Mouse (Mus musculus) forebrain, postnatal 0 days (tissue): ENCODE results near the gene Haus4. TPM values are rescaled to one million over a fixed set of nuclear protein-coding genes. Genes with fewer than 3 reads are reported as not detected.

ENCODE experiments used
- ATAC-seq: fragments of 200-750 bp; cut with Nextera tagmentation; 2 replicates; pipeline ENCODE4 v1.8.0; 2017; ENCODE audit warnings: mild to moderate bottlenecking, moderate library complexity
- DNase-seq: peaks from one replicate; pipeline ENCODE4 v3.0.0-alpha.2; 2015
- H3K27ac ChIP-seq: fragments of 300-500 bp; sonication (generic); 2 replicates; pipeline ENCODE4 v1.5.1; 2014; ENCODE audit warnings: low read depth, mild to moderate bottlenecking, antibody characterized with exemption, low read length, moderate library complexity, mixed read lengths
- H3K27me3 ChIP-seq: fragments of 300-500 bp; sonication (generic); 2 replicates; pipeline ENCODE4 v1.6.1; 2014; ENCODE audit warnings: mild to moderate bottlenecking, low read length, mixed read lengths; ENCODE audit not compliant: insufficient read depth
- H3K36me3 ChIP-seq: fragments of 300-500 bp; sonication (generic); 2 replicates; pipeline ENCODE4 v1.6.1; 2014; ENCODE audit warnings: mild to moderate bottlenecking, moderate library complexity; ENCODE audit not compliant: insufficient read depth
- H3K4me1 ChIP-seq: fragments of 300-500 bp; sonication (generic); 2 replicates; pipeline ENCODE4 v1.6.1; 2014; ENCODE audit warnings: antibody characterized with exemption; ENCODE audit not compliant: insufficient read depth
- H3K4me2 ChIP-seq: fragments of 300-500 bp; sonication (generic); 2 replicates; pipeline ENCODE4 v1.6.1; 2014; ENCODE audit warnings: low read depth, mild to moderate bottlenecking, moderate library complexity
- H3K4me3 ChIP-seq: fragments of 300-500 bp; sonication (generic); 2 replicates; pipeline ENCODE4 v1.5.1; 2014; ENCODE audit warnings: low read depth, low read length, mixed read lengths
- H3K9ac ChIP-seq: fragments of 300-500 bp; sonication (generic); 2 replicates; pipeline ENCODE4 v1.6.1; 2014; ENCODE audit warnings: mild to moderate bottlenecking
- H3K9me3 ChIP-seq: fragments of 300-500 bp; sonication (generic); 2 replicates; pipeline ENCODE4 v1.6.1; 2016; ENCODE audit warnings: low read length
- CTCF ChIP-seq: sonication (generic); IDR thresholded peaks from 2 replicates; pipeline ENCODE4 v1.5.1; 2016; ENCODE audit warnings: antibody characterized with exemption, control low read depth, low read depth
- WGBS: fragments of 180-500 bp; shearing (Covaris S2); extraction: QIAGEN DNeasy Blood & Tissue Kit; methylation state at CpG from one replicate; pipeline ENCODE4 v1.1.7; 2014; 5-methylcytosine and 5-hydroxymethylcytosine counted together
- polyA plus RNA-seq: library from polyadenylated mRNA; unstranded; fragments of >200 nt; fragmentation: Nextera tagmentation; extraction: Ambion mirVana; gene quantifications from 2 replicates; pipeline ENCODE4 v1.2.1, GENCODE M21; 2015
- total RNA-seq: library from RNA; depleted of rRNA; stranded (reverse); fragments of >200 nt; gene quantifications from 2 replicates; pipeline ENCODE4 v1.2.3, GENCODE M21; 2014

Gene Haus4
- total and polyA plus RNA-seq, 2 experiments from 2014 or later = 17.9 to 23.1 TPM

DNA sequence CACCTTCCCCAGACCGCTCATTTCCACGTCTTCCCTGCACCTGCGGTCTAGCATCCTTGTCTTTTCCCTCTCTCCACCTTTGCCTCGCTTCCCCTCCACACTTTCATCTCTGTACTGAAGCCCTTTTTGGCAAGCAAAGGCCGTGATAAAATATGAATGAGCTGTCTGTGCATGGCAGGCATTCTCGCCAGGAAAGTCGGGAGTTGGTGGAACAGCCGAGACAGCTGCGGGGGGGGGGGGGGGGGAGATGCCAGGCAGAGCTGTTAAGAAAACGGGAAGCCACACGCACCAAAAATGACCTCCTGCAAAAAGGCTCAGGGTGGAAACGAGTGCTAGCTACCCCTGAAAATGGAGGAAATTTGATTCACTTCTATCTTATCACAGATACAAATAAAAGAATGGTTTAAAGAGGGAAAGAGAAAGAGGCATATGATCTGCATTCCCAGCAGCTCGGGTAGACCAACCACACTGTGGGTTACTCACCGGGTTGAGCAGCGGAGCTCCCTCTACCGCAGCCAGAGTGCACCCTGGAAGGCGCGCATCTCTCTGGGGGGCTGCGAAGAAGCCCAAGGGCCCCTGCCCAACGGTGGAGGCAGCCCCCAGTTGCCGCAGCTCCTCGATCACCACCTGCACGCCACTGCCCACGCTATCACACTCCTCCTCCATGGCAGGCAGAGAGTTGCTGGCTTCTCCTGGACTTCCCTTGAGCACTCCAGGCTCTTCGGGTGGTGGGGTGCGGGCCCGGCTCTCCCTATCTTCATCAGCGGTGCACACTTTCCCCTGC, 40.4 kb upstream of the Haus4 start:
- no peak for TF ChIP-seq CTCF
- peak; percentile 37; the same call in 1 of the 2 replicates for ATAC-seq
- DNase-seq = peak; percentile 47
- Histone ChIP-seq H3K27me3 (no peaks in the 10 kb centered on the region), H3K27ac (0 out of 2 replicates have a peak overlapping the region, but pooled peaks have one; percentile 29), H3K9me3 (no peaks in the 10 kb centered on the region), H3K4me2 (peak overlapping the region; percentile 23; the same call in 1 of the 2 replicates), H3K9ac (no peak overlapping the region), H3K4me3 (no peak overlapping the region), H3K36me3 (peaks cover 4% of the 10 kb centered on the region; the same call in 1 of the 2 replicates), H3K4me1 (no peaks in the 10 kb centered on the region)
- 63% methylated on average over 27 of the region's 28 CpGs for WGBS

DNA sequence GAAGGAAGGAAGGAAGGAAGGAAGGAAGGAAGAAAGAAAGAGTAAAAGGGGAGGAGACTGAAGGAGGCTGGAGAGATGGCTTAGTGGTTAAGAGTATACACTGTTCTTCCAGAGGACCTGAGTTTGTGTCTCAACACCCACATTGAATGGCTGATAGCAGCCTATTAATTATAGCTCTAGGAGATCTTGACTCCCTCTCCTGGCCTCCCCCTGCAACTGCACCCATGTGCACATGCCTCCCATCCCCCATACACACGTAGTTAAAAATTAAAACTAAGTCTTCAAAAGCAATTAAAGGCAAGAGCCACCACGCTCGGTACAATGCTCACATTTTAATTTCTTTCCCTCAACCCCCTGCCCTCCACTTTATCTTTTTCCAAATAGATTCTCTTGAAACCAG, 39.6 kb upstream of the Haus4 start:
- DNase-seq (no peak), ATAC-seq (no peak; the same call in 1 of the 2 replicates)
- Histone ChIP-seq H3K27ac (no peak overlapping the region), H3K4me2 (no peak overlapping the region), H3K27me3 (no peaks in the 10 kb centered on the region), H3K4me1 (no peaks in the 10 kb centered on the region), H3K9me3 (no peaks in the 10 kb centered on the region), H3K9ac (no peak overlapping the region), H3K36me3 (peaks cover 4% of the 10 kb centered on the region; the same call in 1 of the 2 replicates), H3K4me3 (no peak overlapping the region)
- TF ChIP-seq CTCF = peak; percentile 24
- 90% methylated on average over 3 of the region's 3 CpGs for WGBS

DNA sequence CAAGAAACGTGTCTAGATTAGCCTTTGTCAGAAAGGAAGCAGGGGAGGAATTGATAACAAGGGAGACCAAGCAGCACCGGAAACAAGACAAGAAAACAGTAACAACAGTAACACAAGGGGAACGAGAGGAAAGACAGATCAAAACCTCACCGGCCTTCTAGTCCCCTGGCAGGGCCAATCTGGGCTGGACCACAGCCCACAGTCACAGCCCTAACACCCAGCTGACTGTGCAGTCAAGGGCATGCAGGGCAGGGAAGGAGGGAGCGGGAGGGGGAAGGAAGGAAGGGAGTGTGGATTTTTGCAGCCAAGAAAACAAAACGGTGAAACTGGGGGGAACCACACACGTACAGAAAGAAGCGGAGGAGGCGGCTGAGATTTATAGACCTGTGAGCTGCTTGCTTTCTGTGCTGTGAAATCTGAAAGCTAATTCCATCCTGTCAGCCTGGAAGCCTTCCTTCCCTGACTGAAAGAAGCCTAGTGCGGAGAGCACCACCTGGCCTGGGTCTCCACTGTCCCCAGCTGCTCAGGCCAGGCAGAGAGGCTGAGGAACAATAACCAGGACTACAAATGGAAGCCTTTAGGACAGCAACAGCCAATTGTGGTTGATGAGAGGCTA, 38.0 kb upstream of the Haus4 start:
- Histone ChIP-seq H3K9ac (peak overlapping the region; percentile 22; the same call in 1 of the 2 replicates), H3K9me3 (no peaks in the 10 kb centered on the region), H3K4me2 (no peak overlapping the region), H3K27me3 (no peaks in the 10 kb centered on the region), H3K27ac (peak overlapping the region; percentile 69), H3K4me3 (no peak overlapping the region), H3K36me3 (peaks cover 4% of the 10 kb centered on the region; the same call in 1 of the 2 replicates), H3K4me1 (no peaks in the 10 kb centered on the region)
- DNase-seq (no peak), ATAC-seq (peak; percentile 42)
- 49% methylated on average over 10 of the region's 10 CpGs for WGBS
- no peak for TF ChIP-seq CTCF

DNA sequence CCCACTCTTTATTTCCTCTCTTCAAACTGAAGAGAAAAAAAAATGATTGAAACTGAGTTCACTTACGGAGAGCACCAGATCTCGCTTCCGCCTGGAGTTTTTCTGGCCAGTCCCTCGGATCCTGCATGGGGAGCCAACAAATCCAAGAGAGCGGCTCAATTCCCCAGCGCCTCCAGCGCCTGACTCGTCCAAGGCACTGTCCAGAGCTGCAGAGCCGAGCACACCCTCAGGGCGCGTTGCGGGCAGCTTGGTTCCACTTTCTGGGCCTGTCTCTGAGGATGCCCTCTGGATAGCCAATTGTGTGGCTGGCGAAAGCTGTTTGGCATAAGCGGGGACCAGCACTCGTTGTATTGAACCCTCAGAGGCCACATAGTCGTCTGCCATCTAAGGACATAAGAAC, 36.6 kb upstream of the Haus4 start:
- ATAC-seq (no peak), DNase-seq (no peak)
- no peaks in the 10 kb centered on the region for H3K4me1 ChIP-seq
- WGBS = 90% methylated on average over 16 of the region's 16 CpGs
- H3K4me3 ChIP-seq = no peak overlapping the region
- H3K27ac ChIP-seq = no peak overlapping the region
- H3K9me3 ChIP-seq = no peaks in the 10 kb centered on the region
- TF ChIP-seq CTCF = no peak
- peaks cover 4% of the 10 kb centered on the region; the same call in 1 of the 2 replicates for H3K36me3 ChIP-seq
- H3K4me2 ChIP-seq = no peak overlapping the region
- no peak overlapping the region for H3K9ac ChIP-seq
- H3K27me3 ChIP-seq = no peaks in the 10 kb centered on the region

DNA sequence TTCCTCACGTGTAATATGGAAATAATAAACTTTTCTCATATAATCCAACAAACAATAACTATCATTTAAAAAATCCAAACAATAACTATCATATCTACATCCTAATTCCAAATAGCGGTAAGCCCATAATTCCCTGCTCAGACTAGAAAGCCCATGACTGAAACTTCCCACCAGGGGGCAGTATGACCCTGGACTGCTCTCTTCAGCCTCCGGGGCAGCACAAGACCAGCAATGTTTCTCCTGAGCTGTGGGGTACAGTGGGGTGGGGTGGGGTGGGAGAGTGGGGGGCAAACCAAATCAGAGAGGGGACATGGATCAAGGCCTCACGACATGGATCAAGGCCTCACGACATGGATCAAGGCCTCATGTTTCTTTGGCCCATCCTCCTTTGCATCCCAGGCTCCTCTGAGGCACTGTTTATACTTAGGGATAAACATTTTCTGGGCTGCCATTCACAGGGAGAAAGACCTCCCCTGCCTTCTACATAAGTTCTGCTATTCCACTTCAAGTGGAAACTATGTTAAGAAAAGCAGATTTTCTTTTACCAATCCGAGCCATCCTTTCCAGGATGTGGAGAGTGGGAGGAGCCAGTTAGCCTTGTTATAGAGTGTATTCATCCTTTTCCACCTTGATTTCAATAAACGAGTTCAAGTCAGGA, 29.4 kb upstream of the Haus4 start:
- WGBS = 41% methylated on average over 7 of the region's 7 CpGs
- no peaks in the 10 kb centered on the region for H3K9me3 ChIP-seq
- peak; percentile 64 for TF ChIP-seq CTCF
- DNase-seq = peak; percentile 60
- no peak overlapping the region for H3K27ac ChIP-seq
- H3K4me1 ChIP-seq = no peaks in the 10 kb centered on the region
- H3K4me2 ChIP-seq = no peak overlapping the region
- no peak overlapping the region for H3K9ac ChIP-seq
- no peaks in the 10 kb centered on the region for H3K27me3 ChIP-seq
- ATAC-seq = peak; percentile 59
- H3K4me3 ChIP-seq = no peak overlapping the region
- peaks cover 11% of the 10 kb centered on the region for H3K36me3 ChIP-seq

DNA sequence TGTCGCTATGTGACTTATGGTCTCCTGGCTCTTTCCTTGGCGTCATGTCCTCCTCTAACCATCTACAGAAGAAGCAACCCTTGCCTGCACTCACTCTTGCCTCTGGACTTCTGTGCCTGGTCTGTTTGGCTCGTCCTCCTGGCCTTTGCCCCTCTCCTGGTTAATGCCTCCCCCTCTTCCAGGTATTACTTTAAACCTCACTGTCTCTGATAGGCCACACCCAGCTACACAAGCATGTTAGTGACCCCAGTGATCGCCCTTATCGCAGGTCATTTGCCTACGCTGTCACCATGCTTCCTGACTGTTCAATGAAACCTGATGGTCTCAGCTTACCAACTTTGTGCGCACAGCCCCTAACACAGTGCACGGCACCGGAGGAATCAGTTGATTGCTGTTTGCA, 28.1 kb upstream of the Haus4 start:
- 89% methylated on average over 9 of the region's 9 CpGs for WGBS
- Histone ChIP-seq H3K4me1 (no peaks in the 10 kb centered on the region), H3K27ac (no peak overlapping the region), H3K27me3 (no peaks in the 10 kb centered on the region), H3K4me3 (no peak overlapping the region), H3K4me2 (no peak overlapping the region), H3K36me3 (peaks cover 11% of the 10 kb centered on the region), H3K9ac (no peak overlapping the region), H3K9me3 (no peaks in the 10 kb centered on the region)
- no peak for ATAC-seq
- no peak for DNase-seq
- TF ChIP-seq CTCF = no peak
